Mouse (Mus musculus): ENCODE measurements around the gene Sirt1. TPM values are rescaled to one million over a fixed set of nuclear protein-coding genes. Genes with fewer than 3 reads are reported as not detected.
A peak's percentile ranks its signal among the peaks of the same experiment; 100 is the strongest.

Gene Sirt1
- 10.8 and 10.9 TPM in 2 replicates for polyA plus RNA-seq (2016; fragmentation: Nextera tagmentation; extraction: Ambion mirVana)

DNA sequence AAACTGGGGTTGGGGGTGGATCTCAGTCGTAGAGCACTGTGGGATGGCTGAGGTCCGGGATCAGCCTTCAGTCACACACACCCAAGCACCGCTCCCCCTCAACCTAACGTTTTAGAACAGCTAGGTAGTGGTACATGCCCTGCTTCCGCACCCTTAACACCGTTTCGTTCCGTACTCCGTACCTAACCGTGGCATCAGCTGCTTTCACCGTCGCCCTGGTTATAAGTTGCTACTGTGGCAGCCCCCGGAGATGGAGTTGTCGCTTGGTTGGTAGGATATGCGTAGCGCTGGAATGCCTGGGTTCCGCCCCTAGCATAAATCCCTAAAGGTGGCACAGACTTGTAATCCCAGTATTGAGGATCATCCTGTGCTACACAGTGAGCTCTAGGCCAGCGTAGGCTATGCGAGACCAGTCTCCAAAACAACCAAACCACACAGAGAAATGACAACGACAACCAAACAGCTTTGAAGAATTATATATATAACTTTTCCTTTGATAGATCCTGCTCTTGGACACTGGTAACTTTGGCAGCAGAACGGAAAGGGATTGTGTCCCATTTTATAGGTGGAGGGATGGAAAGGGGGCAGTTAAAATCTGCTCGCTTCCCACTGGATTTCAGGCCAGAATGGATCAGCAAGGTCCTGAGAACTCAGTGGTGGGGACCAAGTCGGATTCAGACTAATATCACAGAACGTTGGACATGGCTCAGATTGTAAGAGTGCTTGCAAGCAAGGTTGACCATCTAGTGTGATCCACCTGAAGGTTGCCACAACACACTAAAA lies at the start of gene Sirt1:
Gene Sirt1, minus strand, starts transcription at position 207 of the 783 bp plus-strand sequence.
- ATAC-seq (ENCODE audit: low FRiP score, low read depth), result no peak
- WGBS, result 5% methylated on average over 24 of the region's 24 CpGs
- Histone ChIP-seq H3K9me3 (no peaks in the 10 kb centered on the region), H3K4me1 (peaks cover 7% of the 10 kb centered on the region), H3K27me3 (replicated peaks) (no peaks in the 10 kb centered on the region), H3K4me3 (peak within 1 kb of the TSS; percentile 47), H3K27ac (no peak within 1 kb of the TSS), H3K36me3 (no peaks in the 10 kb centered on the region), H3K4me2 (replicated peaks) (peak within 1 kb of the TSS; percentile 88), H3K9ac (peak within 1 kb of the TSS; percentile 61)

DNA sequence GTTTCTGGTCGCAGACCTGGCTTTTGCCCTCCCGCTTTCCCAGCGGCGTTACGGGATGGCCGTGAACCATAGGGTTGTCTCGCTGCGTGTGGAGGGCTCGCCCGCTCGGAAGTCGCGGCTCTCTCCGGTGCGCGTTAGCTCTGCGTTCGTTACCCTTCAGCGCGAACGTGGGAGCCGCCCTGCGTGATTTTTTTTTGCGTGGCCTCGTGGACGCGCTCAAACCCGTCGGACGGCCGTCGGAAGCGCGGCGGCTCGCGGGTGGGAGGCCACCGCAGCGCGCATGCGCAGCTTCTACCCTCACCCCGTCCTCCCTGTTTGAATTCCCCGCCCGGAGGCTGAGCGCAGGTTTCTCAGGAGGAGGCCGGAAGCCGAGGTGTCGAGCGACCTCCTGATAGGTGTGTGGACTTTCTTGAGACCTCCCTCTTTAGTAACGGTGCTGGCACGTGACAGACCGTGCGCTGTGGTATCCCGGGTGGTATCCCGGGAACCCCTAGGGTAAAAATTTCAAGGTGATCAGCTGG lies 48.3 kb upstream of the Sirt1 start, which contains the start of gene Ctnna3:
Gene Ctnna3, plus strand, starts transcription at position 314 of the 521 bp plus-strand sequence.
- Histone ChIP-seq H3K4me2 (replicated peaks) (peak within 1 kb of the TSS; percentile 75), H3K4me1 (no peaks in the 10 kb centered on the region), H3K9ac (peak within 1 kb of the TSS; percentile 65), H3K36me3 (no peaks in the 10 kb centered on the region), H3K9me3 (no peaks in the 10 kb centered on the region), H3K4me3 (peak within 1 kb of the TSS; percentile 65), H3K27ac (peak within 1 kb of the TSS; percentile 62), H3K27me3 (replicated peaks) (no peaks in the 10 kb centered on the region)
- ATAC-seq (ENCODE audit: low FRiP score, low read depth), result peak; percentile 98
- WGBS, result under 1% methylated on average over 55 of the region's 55 CpGs

- Histone ChIP-seq H3K4me3 (peak overlapping the region; percentile 65), H3K9me3 (no peaks in the 10 kb centered on the region), H3K27me3 (replicated peaks) (no peaks in the 10 kb centered on the region), H3K27ac (peak overlapping the region; percentile 62), H3K9ac (peak overlapping the region; percentile 65), H3K36me3 (no peaks in the 10 kb centered on the region), H3K4me2 (replicated peaks) (peak overlapping the region; percentile 75), H3K4me1 (no peaks in the 10 kb centered on the region)
- under 1% methylated on average over 34 of the region's 34 CpGs for WGBS
- peak; percentile 93 for ATAC-seq (ENCODE audit: low FRiP score, low read depth)
Measured at GRCm38 (mm10) chr10:63429380-63429779, 47.9 kb upstream of the Sirt1 start.

DNA sequence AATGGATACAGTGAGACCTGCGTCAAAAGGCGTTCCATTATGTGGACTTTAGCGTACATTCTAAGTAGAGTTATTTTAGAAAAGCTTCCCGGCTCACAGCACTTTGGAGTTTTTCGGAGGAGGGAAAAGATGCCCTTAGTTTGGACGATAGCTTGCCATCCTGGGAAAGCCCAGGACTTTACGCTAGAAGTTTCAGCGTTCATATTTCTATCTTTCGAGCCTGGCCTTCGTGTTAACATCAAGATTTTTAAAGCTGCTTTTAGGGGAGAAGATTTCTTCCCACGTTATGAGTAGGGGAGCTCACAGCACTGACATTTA lies 47.5 kb upstream of the Sirt1 start:
- H3K4me2 ChIP-seq (replicated peaks), result peak overlapping the region; percentile 75
- no peaks in the 10 kb centered on the region for H3K27me3 ChIP-seq (replicated peaks)
- peak overlapping the region; percentile 65 for H3K4me3 ChIP-seq
- no peak for ATAC-seq (ENCODE audit: low FRiP score, low read depth)
- WGBS, result 3% methylated on average over 11 of the region's 11 CpGs
- no peaks in the 10 kb centered on the region for H3K4me1 ChIP-seq
- H3K27ac ChIP-seq, result no peak overlapping the region
- no peaks in the 10 kb centered on the region for H3K9me3 ChIP-seq
- H3K9ac ChIP-seq, result peak overlapping the region; percentile 52
- H3K36me3 ChIP-seq, result no peaks in the 10 kb centered on the region

GRCm38 (mm10) chr10:63428243-63429022 lies 46.9 kb upstream of the Sirt1 start:
- ATAC-seq (ENCODE audit: low FRiP score, low read depth), result no peak
- WGBS, result 29% methylated on average over 19 of the region's 19 CpGs
- no peaks in the 10 kb centered on the region for H3K9me3 ChIP-seq
- H3K4me2 ChIP-seq (replicated peaks), result peak overlapping the region; percentile 75
- H3K9ac ChIP-seq, result peak overlapping the region; percentile 52
- no peaks in the 10 kb centered on the region for H3K27me3 ChIP-seq (replicated peaks)
- H3K4me3 ChIP-seq, result peak overlapping the region; percentile 65
- no peak overlapping the region for H3K27ac ChIP-seq
- no peaks in the 10 kb centered on the region for H3K4me1 ChIP-seq
- no peaks in the 10 kb centered on the region for H3K36me3 ChIP-seq

GRCm38 (mm10) chr10:63427146-63427545 lies 45.6 kb upstream of the Sirt1 start:
- H3K4me2 ChIP-seq (replicated peaks), result no peak overlapping the region
- no peaks in the 10 kb centered on the region for H3K9me3 ChIP-seq
- H3K27ac ChIP-seq, result no peak overlapping the region
- WGBS, result 83% methylated on average over 8 of the region's 8 CpGs
- ATAC-seq (ENCODE audit: low FRiP score, low read depth), result no peak
- H3K9ac ChIP-seq, result no peak overlapping the region
- no peak overlapping the region for H3K4me3 ChIP-seq
- H3K36me3 ChIP-seq, result no peaks in the 10 kb centered on the region
- H3K4me1 ChIP-seq, result no peaks in the 10 kb centered on the region
- no peaks in the 10 kb centered on the region for H3K27me3 ChIP-seq (replicated peaks)

- no peak overlapping the region for H3K9ac ChIP-seq
- no peak for ATAC-seq (ENCODE audit: low FRiP score, low read depth)
- no peak overlapping the region for H3K4me3 ChIP-seq
- H3K4me2 ChIP-seq (replicated peaks), result no peak overlapping the region
- no peaks in the 10 kb centered on the region for H3K27me3 ChIP-seq (replicated peaks)
- H3K4me1 ChIP-seq, result no peaks in the 10 kb centered on the region
- H3K9me3 ChIP-seq, result no peaks in the 10 kb centered on the region
- H3K36me3 ChIP-seq, result no peaks in the 10 kb centered on the region
- H3K27ac ChIP-seq, result no peak overlapping the region
Measured at GRCm38 (mm10) chr10:63424475-63424814, 42.9 kb upstream of the Sirt1 start.

- ATAC-seq (ENCODE audit: low FRiP score, low read depth), result no peak
- H3K9me3 ChIP-seq, result no peaks in the 10 kb centered on the region
- 85% methylated on average over 9 of the region's 9 CpGs for WGBS
Measured at GRCm38 (mm10) chr10:63423591-63424474, 42.3 kb upstream of the Sirt1 start.

DNA sequence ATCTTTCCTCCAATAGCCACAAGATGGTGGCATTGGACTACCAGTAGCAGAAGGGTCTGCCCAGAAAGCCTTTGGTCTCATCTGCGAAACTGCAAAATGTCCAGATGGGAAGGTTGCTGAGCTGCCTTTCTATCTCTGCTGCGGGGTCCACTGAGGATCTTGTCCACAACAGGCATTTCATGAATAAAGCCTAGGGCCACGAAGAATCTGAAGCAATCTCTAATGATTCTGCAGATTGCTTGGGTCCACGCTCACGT lies 41.2 kb upstream of the Sirt1 start:
- H3K9me3 ChIP-seq, result no peaks in the 10 kb centered on the region
- H3K27me3 ChIP-seq (replicated peaks), result no peaks in the 10 kb centered on the region
- H3K4me3 ChIP-seq, result no peak overlapping the region
- no peaks in the 10 kb centered on the region for H3K4me1 ChIP-seq
- H3K9ac ChIP-seq, result no peak overlapping the region
- H3K27ac ChIP-seq, result no peak overlapping the region
- 91% methylated on average over 5 of the region's 5 CpGs for WGBS
- H3K36me3 ChIP-seq, result no peaks in the 10 kb centered on the region
- H3K4me2 ChIP-seq (replicated peaks), result no peak overlapping the region
- no peak for ATAC-seq (ENCODE audit: low FRiP score, low read depth)

More at GRCm38 (mm10) chr10:63423591-63424474, 42.3 kb upstream of the Sirt1 start:
- Histone ChIP-seq H3K36me3 (no peaks in the 10 kb centered on the region), H3K9ac (no peak overlapping the region), H3K27ac (no peak overlapping the region), H3K4me1 (no peaks in the 10 kb centered on the region), H3K4me3 (no peak overlapping the region), H3K27me3 (replicated peaks) (no peaks in the 10 kb centered on the region), H3K4me2 (replicated peaks) (no peak overlapping the region)

DNA sequence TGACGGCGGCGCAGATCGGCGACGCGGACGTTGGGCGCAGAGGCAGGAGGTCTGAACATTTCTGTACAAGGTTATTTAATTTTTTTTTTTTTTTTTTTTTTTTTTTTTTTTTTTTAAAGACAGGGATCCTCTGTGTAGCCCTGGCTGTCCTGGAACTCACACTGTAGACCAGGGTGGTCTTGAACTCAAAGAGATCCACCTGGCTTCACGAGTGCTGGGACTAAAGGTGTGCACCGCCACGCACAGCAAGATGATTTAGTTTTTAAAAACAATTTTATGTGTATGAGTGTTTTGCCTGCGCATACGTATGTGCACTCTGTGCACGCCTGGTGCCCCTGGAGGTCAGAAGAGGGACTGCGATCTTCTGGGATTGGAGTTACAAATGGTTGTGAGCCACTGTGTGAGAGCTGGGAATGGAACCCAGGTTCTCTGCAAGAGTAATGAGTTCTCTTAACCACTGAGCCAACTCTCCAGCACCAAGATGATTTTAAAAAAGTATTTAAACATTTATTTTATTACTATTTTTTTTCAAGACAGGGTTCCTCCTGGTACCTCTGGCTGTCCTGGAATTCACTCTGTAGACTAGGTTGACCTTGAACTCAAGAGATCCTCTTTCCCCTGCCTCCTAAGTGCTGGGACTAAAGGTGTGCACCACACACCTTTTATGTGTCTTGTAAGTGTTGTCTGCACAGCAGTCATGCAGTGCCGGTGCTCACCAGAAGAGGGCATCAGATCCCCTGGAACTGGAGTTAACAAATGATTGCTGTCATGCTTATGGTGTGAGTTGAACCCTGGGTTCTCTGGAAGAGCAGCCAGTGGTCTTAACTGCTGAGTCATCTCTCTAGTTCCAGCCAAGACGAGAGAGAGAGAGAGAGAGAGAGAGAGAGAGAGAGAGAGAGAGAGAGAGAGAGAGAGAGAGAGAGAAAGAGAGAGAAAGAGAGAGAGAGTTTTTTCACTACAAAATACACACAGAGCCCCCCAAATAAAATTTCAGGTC lies 40.5 kb upstream of the Sirt1 start, which contains the start of gene Gm7075:
Gene Gm7075, minus strand, starts transcription at position 51 of the 997 bp plus-strand sequence.
- Histone ChIP-seq H3K4me3 (no peak within 1 kb of the TSS), H3K36me3 (no peaks in the 10 kb centered on the region), H3K4me2 (replicated peaks) (no peak within 1 kb of the TSS), H3K27me3 (replicated peaks) (no peaks in the 10 kb centered on the region), H3K27ac (no peak within 1 kb of the TSS), H3K9me3 (no peaks in the 10 kb centered on the region), H3K4me1 (no peaks in the 10 kb centered on the region), H3K9ac (no peak within 1 kb of the TSS)
- 89% methylated on average over 18 of the region's 18 CpGs for WGBS
- no peak for ATAC-seq (ENCODE audit: low FRiP score, low read depth)

DNA sequence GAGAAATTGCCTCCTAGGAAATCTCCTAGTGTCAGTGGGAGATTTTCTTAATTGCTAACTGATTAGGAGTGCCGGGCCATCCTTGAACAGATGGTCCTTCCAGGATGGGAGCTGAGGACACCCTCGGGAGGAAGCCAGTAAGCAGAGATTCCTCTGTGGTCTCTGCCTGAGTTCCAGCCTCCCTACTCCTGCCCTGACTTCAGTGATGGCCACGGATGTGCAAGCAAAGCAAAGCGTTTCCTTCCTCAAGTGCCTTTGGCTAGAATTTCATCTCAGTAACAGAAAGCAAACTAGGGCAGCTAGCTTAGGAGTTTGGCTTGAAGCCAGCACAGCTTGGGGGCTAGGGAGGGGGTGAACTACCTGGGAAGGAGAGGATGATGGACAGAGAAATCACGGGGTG lies 35.6 kb upstream of the Sirt1 start:
- no peak overlapping the region for H3K4me3 ChIP-seq
- H3K4me1 ChIP-seq, result no peaks in the 10 kb centered on the region
- no peak for ATAC-seq (ENCODE audit: low FRiP score, low read depth)
- H3K27me3 ChIP-seq (replicated peaks), result no peaks in the 10 kb centered on the region
- H3K9ac ChIP-seq, result no peak overlapping the region
- WGBS, result 69% methylated on average over 5 of the region's 5 CpGs
- H3K27ac ChIP-seq, result no peak overlapping the region
- H3K9me3 ChIP-seq, result no peaks in the 10 kb centered on the region
- H3K36me3 ChIP-seq, result no peaks in the 10 kb centered on the region
- no peak overlapping the region for H3K4me2 ChIP-seq (replicated peaks)

Measured in neural tube, embryonic 12.5 days (tissue).